Mouse (Mus musculus) brown adipose tissue, adult 24 weeks (tissue): ENCODE data around the gene Clec10a. TPM values are rescaled to one million over a fixed set of nuclear protein-coding genes. Genes with fewer than 3 reads are reported as not detected.
"Not testable (repeated sequence)": the region's sequence is repeated elsewhere in the genome, so short reads cannot be mapped to it uniquely, and the experiment has no call there.

Experiments
- H3K27ac ChIP-seq: fragments of 200-500 bp; replicated peaks from 2 replicates; pipeline ENCODE4 v1.5.1; 2012; ENCODE audit warnings: low read depth, mild to moderate bottlenecking, low read length
- H3K4me1 ChIP-seq: fragments of 200-500 bp; 2 replicates; pipeline ENCODE4 v1.6.1; 2012; ENCODE audit warnings: low read length, mixed read lengths; ENCODE audit not compliant: control insufficient read depth, insufficient read depth, insufficient read length
- H3K4me3 ChIP-seq: fragments of 200-500 bp; 2 replicates; pipeline ENCODE4 v1.5.1; 2012; ENCODE audit warnings: low read depth, mild to moderate bottlenecking, low read length, moderate library complexity; ENCODE audit not compliant: insufficient read depth
- polyA plus RNA-seq: library from polyadenylated mRNA; stranded (reverse); fragments of >200 nt; gene quantifications from 2 replicates; pipeline ENCODE4 v1.2.4, GENCODE M21; 2012; ENCODE audit not compliant: missing spikeins, insufficient read depth, insufficient read length

The Clec10a gene
- polyA plus RNA-seq, result 8.7 and 15.9 TPM in 2 replicates

- H3K4me3 ChIP-seq, H3K4me1 ChIP-seq, H3K27ac ChIP-seq: not testable (repeated sequence)
Measured at GRCm38 (mm10) chr11:70155897-70156296, at the start of gene Clec10a. Gene Clec10a, plus strand, starts transcription at chr11:70156197.

DNA sequence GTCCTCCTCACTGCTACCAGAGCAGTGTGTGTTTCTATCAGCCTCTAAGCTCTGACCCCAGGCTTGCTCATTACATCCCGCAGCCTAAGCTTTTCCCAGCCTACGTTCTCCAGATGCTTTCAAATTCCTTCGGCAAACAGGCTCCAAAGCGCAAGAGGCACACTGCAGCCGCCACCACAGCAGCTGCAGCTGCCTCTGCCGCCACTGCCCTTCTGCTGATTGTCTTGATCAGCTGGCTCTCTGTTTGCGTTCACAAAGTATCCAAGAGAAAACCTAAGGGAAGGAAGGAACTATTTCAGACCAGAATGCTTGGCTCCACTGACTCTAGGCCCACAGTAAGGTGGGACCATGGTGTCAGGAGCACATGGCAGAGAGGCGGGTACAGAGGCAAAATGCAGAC, 48.9 kb upstream of the Clec10a start:
- no peak overlapping the region for H3K4me3 ChIP-seq
- H3K4me1 ChIP-seq, result no peaks in the 10 kb centered on the region
- H3K27ac ChIP-seq, result no peak overlapping the region

DNA sequence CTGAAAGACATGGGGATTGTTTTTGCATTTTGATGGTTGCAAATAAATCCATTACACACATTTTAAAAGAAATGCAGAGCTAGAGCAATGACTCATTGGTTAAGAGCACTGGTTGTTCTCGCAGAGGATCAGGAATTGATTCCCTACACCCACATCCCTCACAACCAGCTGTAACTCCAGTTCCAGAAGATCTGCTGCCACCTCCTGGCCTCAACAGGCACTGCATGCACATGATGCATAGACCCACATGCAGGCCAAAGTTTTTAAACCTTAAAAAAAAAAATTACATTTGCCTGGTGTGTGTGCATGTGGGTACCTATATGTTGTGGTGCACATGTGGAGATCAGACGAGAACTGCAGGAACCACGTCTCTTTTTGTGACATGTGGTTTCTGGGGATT, 45.9 kb upstream of the Clec10a start:
- no peak overlapping the region for H3K4me3 ChIP-seq
- H3K4me1 ChIP-seq, result no peaks in the 10 kb centered on the region
- H3K27ac ChIP-seq, result no peak overlapping the region

DNA sequence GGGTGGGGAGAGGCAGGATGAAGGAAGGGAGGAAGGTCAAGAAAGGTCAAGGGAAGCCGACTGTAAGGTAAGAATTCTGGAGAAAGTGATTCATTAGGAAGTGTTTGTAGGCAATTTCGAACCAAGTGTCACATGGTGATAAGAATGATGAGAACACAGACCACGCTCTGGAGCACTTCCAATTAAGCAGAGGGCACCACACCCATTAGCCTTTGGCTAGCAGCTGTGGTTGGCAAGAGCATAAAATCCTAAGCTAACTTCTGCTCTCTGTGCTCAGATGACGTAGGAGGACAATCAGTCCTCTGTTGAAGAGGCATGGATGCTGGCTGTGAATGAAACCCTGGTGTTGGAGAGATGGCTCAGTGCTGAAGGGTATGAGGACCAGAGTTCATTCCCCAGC, 41.4 kb upstream of the Clec10a start:
- Histone ChIP-seq H3K4me1 (no peaks in the 10 kb centered on the region), H3K27ac (0 out of 2 replicates have a peak overlapping the region, but pooled peaks have one; percentile 51), H3K4me3 (no peak overlapping the region)

DNA sequence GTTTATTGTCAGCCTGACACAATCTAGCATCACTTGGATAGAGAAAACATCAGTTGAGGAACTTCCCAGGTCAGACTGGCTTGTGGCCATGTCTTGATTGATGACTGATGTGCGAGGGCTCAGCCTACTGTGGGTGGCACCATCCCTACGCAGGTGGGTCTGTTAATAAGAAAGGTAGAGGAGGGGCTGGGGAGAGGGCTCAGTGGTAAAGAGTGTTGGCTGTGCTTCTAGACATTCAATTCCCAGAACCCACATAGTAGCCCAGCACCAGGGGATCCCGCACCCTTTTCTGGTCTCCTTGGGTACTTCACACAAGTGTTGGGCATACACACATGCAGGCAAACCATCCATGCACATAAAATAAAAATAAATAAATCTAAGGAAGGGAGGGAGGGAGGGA, 40.1 kb upstream of the Clec10a start:
- H3K4me3 ChIP-seq, result no peak overlapping the region
- no peaks in the 10 kb centered on the region for H3K4me1 ChIP-seq
- H3K27ac ChIP-seq, result no peak overlapping the region

- Histone ChIP-seq H3K4me1 (no peaks in the 10 kb centered on the region), H3K4me3 (peak within 1 kb of the TSS; percentile 33), H3K27ac (peak within 1 kb of the TSS; percentile 61)
Measured at GRCm38 (mm10) chr11:70129926-70130379, 26.0 kb upstream of the Clec10a start, which contains the start of gene Mgl2. Gene Mgl2, plus strand, starts transcription at chr11:70130329.

DNA sequence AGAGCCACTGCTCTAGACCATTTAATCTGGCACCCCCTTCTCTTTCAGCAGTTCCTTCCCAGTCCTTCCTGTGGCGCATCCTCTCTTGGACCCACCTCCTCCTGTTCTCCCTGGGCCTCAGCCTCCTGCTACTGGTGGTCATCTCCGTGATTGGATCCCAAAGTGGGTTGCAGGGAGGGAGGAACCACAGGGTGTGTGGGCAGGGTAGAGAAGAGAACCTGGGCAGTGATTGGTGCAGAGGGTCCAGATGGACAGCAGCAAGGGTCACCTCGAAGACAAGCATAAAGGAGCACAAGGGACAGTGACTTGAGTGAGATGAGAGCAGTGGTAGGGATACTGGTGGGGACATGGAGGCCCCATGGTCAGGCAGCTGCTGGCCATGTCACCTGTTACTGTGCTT, 21.0 kb upstream of the Clec10a start:
- H3K27ac ChIP-seq, H3K4me3 ChIP-seq, H3K4me1 ChIP-seq: not testable (repeated sequence)

DNA sequence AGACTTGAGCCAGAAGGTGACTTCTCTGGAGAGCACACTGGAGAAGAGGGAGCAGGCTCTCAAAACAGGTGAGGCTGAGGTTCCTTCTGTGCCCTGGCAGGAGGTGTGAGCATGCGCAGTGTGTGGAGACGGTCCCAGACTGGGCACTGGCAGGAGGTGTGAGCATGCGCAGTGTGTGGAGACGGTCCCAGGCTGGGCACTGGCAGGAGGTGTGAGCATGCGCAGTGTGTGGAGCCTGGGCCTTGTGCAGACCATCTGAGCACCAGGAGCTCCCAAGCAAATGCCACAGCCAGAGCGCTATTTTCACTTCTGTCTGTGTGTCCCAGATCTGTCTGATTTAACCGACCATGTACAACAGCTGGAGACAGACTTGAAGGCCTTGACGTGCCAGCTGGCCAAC, 20.1 kb upstream of the Clec10a start:
- H3K4me3 ChIP-seq, result not testable (repeated sequence)

DNA sequence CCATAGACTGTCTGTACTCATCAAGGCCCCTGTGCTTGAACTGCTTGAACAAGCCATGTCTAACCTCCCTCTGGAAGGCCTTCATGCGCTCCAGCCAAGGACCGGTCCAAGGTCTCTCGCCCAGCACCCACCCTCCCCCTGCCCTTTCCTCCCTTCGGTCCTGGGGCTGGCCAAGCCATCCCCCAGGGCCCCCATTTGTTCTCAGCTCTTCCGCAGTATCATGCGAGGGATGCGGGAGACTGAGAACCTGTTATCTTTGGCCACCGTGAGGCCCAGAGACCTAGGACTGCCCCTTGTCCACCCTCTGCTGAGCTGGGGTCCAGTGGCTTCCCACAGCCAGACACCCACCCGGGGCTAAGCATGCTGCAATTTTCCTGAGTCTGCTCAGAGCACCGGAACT, 16.8 kb upstream of the Clec10a start:
- Histone ChIP-seq H3K27ac (no peak overlapping the region), H3K4me1 (no peaks in the 10 kb centered on the region), H3K4me3 (no peak overlapping the region)

More for the DNA sequence above, 20.1 kb upstream of the Clec10a start:
- not testable (repeated sequence) for H3K4me1 ChIP-seq, H3K27ac ChIP-seq

GRCm38 (mm10) chr11:70151072-70151471, 4.9 kb upstream of the Clec10a start:
- H3K4me1 ChIP-seq, result no peaks in the 10 kb centered on the region
- H3K4me3 ChIP-seq, result no peak overlapping the region
- H3K27ac ChIP-seq, result no peak overlapping the region

GRCm38 (mm10) chr11:70162336-70162735, 6.3 kb downstream of the Clec10a start:
- Histone ChIP-seq H3K4me1 (no peaks in the 10 kb centered on the region; the same call in 1 of the 2 replicates), H3K27ac (no peak overlapping the region), H3K4me3 (no peak overlapping the region)

DNA sequence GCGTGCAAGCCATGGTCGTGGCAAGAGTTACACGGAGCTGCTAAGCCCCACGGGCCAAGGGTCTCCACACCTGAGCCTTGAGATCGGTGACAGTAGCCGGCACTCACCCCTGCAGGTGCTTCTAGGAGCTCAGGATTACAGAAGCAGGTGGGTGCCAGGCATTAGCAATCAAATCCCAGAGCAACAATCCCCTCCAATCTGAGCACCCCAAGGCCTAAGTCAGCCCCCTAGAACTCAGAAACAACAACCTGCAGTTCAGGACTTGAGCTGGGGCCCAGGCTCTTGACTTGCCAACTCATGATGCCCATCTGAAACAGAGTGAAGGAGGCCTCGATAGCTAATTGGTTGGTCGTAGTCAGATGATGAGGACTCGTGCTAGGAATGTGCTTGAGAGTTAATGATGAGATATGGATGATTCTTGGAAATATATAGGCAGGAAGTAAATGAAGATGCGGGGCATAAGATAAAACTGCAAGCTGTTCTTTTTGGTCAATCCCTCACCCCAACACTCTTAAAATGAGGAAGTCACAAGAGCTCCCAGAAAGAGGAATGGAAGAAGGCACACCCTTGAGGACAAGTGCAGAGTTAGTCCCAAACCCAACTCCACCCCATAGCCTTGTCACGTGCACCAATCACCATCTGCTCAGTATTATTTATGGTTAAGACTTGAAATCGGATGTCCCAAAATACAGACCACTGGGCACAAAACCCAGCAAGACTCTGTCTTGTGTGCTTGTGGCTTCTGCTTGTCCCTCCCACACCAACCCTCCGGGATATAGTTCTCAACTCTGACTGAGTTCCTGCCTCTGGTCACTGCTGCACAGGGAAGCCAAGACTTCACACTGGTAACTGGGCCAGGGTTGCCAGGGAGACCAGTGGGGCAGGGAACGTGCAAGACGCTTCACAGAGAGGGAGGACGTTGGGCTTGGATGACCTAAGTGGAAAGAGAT, 10.2 kb downstream of the Clec10a start:
- 0 out of 2 replicates have a peak overlapping the region, but pooled peaks have one; percentile 11 for H3K4me3 ChIP-seq
- no peaks in the 10 kb centered on the region; the same call in 1 of the 2 replicates for H3K4me1 ChIP-seq
- H3K27ac ChIP-seq, result peak overlapping the region; percentile 39

DNA sequence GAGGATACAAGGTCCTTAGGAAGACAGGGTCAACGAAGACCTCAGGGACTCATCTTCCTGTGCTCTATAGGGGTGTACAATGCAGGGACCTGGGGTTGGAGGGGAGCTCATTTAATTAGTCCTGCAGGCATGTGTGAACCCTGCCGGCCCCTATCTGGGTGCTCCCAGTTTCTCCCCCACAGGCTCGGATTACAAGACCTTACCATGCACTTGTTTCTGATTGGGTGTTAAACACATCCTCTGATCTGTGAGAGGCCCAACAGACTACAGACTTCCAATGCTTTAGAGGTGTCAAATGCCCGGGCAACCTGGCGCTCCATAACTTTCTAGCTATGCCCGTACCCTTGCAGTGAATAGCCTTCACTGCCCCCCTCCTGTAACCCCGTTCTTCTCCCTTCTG, 12.1 kb downstream of the Clec10a start:
- Histone ChIP-seq H3K27ac (0 out of 2 replicates have a peak overlapping the region, but pooled peaks have one; percentile 24), H3K4me3 (peak overlapping the region; percentile 33), H3K4me1 (no peaks in the 10 kb centered on the region; the same call in 1 of the 2 replicates)

DNA sequence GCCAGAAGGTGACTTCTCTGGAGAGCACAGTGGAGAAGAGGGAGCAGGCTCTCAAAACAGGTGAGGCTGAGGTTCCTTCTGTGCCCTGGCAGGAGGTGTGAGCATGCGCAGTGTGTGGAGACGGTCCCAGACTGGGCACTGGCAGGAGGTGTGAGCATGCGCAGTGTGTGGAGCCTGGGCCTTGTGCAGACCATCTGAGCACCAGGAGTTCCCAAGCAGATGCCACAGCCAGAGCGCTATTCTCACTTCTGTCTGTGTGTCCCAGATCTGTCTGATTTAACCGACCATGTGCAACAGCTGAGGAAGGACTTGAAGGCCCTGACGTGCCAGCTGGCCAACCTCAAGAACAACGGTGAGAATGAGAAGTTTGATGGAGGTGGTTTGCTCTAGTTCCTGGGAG, 13.5 kb downstream of the Clec10a start:
- H3K4me3 ChIP-seq, H3K27ac ChIP-seq, H3K4me1 ChIP-seq: not testable (repeated sequence)

GRCm38 (mm10) chr11:70170291-70170690, 14.3 kb downstream of the Clec10a start:
- no peak overlapping the region for H3K27ac ChIP-seq
- H3K4me3 ChIP-seq, result no peak overlapping the region
- H3K4me1 ChIP-seq, result no peaks in the 10 kb centered on the region; the same call in 1 of the 2 replicates
